Mouse (Mus musculus): ENCODE measurements around the gene Itgb3.
A peak's percentile ranks its signal among the peaks of the same experiment; 100 is the strongest.

DNA sequence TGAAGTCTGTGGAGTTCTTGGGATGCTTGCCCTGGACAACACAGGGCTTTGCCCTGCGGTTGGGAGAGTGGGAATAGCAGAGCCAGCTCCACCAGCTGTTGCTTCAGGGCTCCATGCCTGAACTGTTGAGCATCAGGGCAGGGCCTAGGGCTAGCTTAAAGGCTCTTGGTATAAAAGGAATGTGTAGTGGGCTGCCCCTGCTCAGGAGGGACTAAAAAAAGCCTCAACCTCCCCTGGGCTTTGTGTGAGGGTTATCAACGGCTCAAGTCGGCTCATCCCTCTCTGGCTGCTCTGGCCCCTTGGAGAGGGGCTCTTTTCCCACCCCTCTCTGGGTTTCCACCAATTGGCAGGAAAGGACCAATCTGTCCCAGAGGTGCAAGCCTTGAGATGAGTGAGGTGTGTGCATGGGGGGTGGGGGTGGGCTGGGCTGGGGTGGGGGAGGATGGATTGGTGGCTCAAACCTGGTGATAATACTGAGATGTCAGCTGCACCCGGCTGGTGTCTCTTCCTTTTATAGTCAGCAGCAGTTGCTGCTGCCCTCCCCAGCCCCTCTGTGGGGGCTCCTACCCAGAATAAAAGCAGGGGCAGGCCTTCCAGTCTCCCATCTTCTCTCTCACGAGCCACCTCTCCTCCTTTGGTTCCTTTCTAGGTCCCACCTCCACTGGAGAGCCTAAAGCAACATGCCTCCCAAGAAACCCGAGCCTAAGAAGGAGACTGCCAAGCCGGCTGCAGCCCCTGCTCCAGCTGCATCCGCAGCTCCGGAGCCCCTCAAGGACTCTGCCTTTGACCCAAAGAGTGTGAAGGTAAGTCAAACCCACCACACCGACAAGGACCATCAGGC, 30.8 kb upstream of the Itgb3 start:
- no peak for TF ChIP-seq CEBPB (IDR thresholded peaks at IDR 0.05; ENCODE audit: insufficient read depth, poor library complexity, severe bottlenecking)
- TF ChIP-seq TCF12 (IDR thresholded peaks at IDR 0.05; ENCODE audit: insufficient read depth, poor library complexity, severe bottlenecking), result peak; percentile 70
- TF ChIP-seq POLR2A (IDR thresholded peaks at IDR 0.05; ENCODE audit: insufficient read length, low read depth), result peak; percentile 62
- TF ChIP-seq MYOG (IDR thresholded peaks at IDR 0.05; ENCODE audit: control insufficient read depth in 1 of 3, insufficient read depth in 1 of 3, insufficient read length in 2 of 3, low read depth in 2 of 3), result peak; percentile 58 to 97 (median 86)
- TF ChIP-seq MAX (IDR thresholded peaks at IDR 0.05; ENCODE audit: low read depth), result no peak
- no peak for TF ChIP-seq E2F4 (IDR thresholded peaks at IDR 0.05; ENCODE audit: insufficient read depth)
- TF ChIP-seq SRF (IDR thresholded peaks at IDR 0.05; ENCODE audit: control insufficient read depth, insufficient read length, low read depth), result peak; percentile 78
- peak; percentile 50 to 91 (median 76) for TF ChIP-seq MYOD1 (IDR thresholded peaks at IDR 0.05; ENCODE audit: control insufficient read depth in 1 of 3, insufficient read length in 2 of 3, low read depth in 2 of 3)
- TF ChIP-seq USF1 (IDR thresholded peaks at IDR 0.05; ENCODE audit: low read depth), result no peak
- no peak for TF ChIP-seq REST (IDR thresholded peaks at IDR 0.05; ENCODE audit: insufficient read depth, insufficient read length)
